Mouse (Mus musculus): ENCODE data around the gene Akap13.
"Not testable (repeated sequence)": the region's sequence is repeated elsewhere in the genome, so short reads cannot be mapped to it uniquely, and the experiment has no call there.

Gene Akap13

DNA sequence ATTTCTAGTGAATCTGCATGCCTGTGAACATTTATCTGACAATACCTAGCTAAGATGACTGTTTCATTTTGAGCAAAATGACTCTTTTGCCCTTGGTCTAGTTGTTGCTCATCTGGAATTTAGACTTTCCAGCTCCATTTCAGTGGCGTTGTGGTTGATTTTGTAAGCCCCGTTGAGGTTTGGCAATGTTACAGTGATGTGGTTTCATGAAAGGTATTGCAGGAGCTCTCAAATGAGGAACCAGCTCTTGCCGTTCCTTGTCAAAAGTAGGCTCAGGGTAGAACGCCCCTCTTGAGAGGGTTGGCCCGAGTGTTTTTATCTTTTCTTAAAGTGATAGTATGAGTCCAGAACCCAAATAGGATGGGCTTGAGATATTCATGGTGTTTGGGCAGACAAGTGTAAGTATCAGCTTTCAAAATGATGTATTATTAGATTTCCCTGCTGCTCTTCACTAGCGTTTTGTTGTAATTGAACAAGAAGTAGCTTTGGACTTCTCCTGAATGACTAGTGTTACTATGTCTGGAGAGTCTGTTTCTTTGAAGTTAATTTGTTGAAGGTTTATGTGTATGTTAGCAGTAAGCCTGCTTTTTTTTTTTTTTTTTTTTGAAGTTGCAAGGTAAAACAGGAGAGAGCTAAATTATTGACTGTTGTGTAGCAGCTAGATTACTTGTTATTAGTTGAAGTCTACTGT is 140.9 kb downstream of the Akap13 start:
- in situ Hi-C loops (cut with MseI, MboI): no loop called here

DNA sequence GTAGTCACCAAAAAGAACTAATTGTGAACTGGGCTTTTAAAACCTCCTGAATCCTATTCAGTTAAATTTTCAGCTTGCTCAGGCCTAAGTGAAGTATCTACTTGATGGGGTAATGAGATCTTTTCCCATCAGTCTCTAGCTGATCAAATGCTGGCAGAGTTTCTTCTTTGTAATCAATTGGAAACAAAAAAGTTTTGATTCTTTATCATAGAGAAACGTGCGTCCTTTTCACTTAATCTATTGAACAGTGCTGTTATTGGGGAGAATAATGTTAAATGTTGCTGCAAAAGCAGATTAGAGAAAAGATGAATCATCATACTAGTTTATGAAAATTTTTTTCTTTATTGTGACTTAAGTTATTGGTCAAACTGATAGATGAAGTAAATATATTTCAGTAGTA is 142.5 kb downstream of the Akap13 start:
- in situ Hi-C loops (cut with MseI, MboI): no loop called here

DNA sequence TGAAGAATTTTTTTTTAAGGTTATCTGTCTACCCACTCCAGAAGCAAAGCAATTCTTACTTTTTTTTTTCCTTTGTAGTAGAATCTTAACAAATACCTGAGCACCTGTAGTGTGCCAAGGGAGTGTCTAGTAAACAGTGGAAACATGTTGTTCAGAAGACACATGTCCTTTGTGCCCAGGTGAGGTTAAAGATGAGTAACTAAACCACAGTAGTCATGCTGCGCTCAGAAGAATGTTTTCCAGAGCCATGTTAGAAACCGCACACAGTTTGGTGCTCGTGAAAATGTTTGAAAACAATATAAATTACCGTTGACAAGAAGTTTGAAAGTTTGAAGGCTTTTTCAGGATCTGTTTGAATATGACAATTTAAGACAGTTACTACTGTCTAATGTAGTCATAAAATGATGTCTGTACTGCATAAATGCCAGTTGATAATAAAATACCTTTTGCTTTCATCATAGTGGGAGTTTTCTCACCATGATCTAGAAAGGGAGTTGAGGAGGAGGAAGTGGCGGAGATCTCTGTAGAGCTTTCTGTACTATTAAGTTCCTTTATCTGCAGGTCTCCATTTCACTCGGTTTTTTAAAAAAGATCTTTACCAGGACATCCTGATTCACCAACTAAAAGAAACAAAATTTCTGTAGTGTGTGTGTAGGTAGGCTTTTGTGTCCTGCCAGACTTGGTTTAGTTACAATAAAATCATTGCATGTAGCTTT is 145.2 kb downstream of the Akap13 start:
- in situ Hi-C loops (cut with MseI, MboI): no loop called here

DNA sequence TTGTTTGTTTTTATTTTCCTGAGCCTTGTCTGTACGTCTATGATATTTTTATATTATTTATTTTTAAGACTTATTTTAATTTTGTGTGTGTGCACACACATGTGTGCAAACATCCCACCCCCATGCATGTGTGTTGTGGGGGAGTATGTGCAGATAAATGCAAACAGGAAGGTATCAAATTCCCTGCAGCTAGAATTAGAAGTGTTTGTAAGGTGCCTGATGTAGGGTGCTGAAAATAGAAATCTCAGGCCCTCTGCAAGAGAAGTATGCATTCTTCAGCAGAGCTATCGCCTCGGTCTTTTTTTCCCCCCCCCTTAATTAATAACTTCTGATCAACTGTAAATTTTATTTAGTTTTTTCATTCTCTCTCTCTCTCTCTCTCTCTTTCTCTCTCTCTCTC is 151.9 kb downstream of the Akap13 start:
- in situ Hi-C loops (cut with MseI, MboI): no loop called here

DNA sequence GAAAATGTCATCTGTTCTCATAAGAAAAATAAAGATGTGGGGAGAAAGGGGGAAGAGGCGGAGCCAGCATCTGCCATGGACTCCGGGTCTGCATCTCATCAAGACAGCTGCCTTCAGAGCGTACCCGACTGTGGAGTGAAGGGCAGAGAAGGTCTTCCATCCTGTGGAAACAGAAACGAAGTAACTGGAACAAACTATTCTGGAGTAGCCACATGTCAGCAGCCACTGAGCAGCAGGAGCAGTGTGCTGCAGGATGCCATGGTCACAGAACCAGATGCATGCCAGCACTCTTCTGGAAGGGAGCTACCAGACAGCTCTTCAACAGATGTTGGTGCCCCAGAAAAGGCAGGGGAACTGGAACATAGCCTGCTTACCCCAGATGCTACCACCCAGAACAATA is 153.4 kb downstream of the Akap13 start:
- in situ Hi-C loops (cut with MseI, MboI): no loop called here

DNA sequence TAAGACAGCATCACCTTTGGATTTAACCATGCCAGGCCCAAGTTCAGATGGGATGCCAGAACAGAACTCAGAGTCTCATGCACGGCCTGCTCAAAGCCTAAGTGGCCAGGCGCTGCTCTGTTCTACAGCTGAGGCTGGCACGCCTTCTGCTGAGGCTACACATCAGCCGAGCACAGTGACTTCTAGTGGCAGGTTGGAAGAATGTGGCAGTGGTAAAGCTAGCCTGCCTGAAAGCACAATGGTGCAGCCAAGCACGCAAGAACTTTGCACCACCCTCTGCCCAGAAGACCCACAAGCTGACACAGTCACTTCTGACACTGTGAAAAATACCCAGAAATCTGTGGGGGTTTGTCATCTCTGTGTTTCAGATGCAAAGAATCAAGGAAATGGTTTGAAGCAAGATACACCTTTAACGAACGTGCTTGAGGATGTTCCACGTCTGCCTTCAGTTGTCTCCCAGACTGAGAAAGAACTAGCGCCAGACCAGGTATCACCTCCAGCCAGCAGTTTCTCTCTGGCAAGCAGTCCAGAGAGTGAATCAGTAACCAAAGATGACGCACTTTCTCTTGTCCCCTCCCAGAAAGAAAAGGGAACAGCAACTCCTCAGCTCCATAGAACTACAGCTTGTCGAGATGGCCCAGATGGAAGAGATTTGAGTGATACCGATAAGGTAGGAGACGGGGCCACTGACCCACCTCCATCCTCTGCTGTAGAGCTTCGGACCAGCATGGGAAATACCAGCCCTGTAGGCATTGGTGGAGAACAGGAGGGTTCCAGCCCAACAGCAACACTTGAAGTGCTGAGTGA is 154.3 kb downstream of the Akap13 start:
- in situ Hi-C loops (cut with MseI, MboI): no loop called here

DNA sequence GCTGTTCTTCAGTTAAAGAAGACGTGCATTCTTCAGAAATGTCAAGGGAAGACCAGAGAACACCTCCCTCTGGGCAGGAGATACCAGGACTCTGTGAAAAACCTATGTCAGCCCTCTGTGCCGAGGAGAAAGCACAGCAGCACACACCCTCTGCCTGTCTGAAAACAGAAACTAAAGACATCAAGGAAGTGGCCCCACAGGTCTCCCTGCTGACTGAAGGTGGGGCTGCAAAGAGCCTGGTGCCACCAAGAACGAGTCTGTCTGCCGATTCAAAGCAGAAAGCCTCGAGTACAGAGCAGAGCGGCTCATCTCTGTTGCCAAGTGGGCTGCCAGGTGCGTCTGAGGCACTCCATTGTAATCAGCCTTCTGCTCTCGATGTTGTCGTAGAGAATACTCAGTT is 155.1 kb downstream of the Akap13 start:
- in situ Hi-C loops (cut with MseI, MboI): no loop called here

DNA sequence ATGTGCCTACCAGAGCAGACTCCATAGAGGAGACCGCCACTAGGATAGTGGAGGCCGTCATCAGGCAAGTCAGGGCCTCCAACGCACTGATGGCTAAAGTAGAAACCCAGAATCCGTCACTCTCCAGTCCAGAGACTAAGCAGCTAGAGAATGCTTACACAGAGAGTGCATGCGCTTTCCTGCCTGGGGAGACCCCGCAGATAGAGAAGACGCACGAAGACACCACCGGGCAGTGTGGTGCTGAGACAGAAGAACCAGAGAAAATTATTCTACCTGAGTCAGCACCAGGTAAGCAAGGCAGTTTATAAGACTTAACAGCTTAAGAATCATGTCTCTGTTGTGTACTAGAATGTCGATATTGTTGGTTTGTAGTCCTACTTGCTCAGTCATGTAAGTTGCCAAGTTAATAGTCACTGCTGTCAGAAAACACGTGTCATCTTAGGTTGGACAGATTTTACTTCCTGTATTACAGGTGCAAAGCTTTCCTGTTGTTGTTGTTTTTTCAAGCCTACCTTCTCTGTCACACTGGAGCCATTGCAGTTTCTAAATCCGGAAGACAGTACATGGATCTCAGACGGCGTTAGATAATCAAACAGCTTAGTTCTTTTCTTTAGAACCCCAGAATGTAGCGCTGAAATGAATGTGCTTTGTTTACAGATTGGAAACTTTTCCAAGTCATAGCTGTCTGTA is 156.1 kb downstream of the Akap13 start:
- in situ Hi-C loops (cut with MseI, MboI): no loop called here

DNA sequence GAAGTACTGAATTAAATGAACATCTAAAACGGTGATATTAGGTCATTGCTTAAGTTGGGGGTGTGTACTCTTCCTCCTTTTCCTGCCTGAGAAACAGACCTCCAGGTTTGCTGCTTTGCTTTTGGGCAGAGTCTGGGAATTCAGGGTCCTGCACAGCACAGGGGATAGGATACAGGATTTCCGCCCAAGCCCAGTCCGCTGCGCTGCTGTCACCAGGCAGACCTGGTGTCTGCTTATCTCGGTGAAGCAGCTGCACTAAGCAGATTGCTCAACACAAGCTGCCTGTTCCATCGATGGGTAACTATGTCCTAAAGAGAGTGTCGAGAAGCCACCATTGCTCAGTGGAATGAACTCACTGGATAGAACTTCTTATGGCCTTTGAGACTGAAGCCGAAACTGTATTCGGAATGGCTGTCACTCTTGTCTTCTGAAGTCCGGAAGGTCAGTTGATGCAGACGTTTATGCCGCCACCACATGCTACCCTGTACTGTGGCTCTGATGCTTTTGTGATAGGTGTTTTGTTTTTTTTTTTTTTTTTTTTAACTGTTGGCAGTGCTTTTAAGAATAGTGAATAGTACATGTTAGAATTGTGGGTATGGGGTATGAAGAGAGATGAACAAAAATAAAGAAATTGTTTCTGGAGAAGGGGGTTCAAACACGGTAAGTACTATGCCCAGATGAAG is 156.8 kb downstream of the Akap13 start:
- in situ Hi-C loops (cut with MseI, MboI): no loop called here

DNA sequence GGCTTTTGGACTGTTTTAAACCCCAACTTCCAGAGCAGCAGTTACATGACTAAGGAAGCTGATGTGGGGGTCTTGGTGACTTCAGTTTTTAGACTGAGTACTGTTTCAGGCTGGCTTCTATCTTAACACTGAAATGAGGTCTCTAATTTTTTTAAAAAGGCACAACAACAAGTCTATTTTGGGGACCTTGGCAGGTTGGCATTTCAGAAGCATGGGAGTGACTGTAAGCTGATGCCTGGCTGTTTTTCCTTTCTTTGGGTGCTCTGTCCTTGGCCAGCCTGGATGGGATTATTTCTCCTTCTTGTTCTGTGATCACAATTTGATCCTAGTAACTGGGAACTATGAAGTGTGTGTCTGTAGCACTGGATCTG is 157.3 kb downstream of the Akap13 start:
- in situ Hi-C loops (cut with MseI, MboI): no loop called here

DNA sequence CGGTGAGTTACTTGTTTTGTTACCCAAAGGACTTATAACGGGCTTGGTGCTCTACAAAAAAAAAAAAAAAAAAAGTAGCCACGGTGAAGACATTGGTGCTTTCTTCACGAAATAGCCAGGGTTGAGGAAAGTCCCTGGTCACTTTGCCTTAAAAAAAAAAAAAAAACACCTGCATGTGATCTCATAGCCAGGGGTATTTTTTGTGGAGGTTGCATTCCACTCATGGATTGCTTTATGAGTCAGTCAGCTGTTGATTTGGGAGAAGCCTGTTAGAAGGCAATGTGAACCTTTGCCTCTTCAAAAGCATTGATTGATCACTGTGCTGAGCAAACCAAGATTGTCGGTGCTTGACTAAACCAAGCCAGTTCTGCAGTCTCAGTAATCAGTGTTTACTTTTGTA is 157.9 kb downstream of the Akap13 start:
- in situ Hi-C loops (cut with MseI, MboI): no loop called here

DNA sequence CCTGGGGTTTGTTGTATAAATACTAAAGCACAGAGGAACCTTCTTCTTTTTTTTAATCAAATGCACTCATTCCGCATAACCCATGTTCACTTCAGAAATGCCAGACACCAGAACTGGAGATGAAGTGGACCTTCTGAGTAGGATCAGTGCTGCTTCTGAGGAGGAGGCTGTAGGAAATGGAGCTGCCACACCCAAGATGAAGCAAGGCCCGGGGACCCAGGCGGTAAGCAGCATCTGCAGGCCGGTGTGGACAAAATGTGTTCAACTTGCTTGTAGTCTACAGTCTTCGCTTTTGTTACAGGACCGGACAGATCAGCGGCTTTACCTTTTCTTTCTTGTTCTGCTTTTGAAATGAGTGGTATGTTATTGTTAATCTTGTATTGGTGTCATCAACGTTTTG is 159.5 kb downstream of the Akap13 start:
- in situ Hi-C loops (cut with MseI, MboI): no loop called here

DNA sequence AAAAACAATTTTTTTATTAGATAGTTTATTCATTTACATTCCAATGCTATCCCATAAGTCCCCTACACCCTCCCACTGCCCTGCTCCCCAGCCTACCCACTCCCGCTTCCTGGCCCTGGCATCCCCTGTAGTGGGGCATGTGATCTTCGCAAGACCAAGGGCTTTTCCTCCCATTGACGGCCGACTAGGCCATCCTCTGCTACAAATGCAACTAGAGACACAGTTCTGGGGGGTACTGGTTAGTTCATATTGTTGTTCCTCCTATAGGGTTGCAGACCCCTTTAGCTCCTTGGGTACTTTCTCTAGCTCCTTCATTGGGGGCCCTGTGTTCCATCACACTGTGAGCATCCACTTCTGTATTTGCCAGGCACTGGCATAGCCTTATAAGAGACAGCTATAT is 161.9 kb downstream of the Akap13 start:
- in situ Hi-C loops (cut with MseI, MboI): not testable (repeated sequence)

DNA sequence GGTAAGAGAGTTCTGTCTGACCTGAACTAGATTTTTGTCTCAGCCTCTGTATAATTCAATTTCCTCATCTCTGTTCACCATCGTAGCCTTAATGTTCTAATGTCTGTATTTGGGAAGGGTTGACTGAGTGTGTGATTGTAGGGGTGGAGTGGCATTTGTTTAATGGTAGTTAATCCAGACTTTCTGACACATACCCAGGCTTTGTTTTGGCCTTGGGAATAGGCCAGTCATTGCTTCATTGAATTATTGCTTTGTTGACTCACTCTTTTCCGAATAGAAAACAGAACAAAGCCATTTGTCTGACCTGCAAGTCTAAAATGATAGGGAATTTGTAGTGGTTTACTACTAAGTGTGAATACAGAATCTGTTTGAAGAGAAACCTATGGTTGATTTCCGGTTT is 163.4 kb downstream of the Akap13 start:
- in situ Hi-C loops (cut with MseI, MboI): no loop called here

DNA sequence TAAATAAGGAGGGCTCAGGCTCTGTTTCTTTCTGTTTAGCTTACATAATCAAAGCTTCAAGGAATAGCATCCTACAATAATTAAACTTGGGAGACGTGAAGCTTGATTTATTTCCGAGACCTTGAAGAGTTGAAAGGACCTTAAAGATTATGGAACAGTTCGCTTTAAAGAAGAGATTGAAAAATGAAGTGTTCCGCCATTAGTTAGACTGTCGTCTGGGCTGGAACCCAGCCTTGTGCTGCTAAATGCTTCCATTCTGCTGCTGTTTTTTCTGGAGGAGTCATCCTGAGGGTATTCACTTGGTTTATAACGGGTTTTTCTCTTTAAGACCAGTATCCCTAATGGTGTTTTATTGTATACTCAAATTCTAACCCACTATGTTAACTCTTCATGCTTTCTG is 164.5 kb downstream of the Akap13 start:
- in situ Hi-C loops (cut with MseI, MboI): no loop called here

DNA sequence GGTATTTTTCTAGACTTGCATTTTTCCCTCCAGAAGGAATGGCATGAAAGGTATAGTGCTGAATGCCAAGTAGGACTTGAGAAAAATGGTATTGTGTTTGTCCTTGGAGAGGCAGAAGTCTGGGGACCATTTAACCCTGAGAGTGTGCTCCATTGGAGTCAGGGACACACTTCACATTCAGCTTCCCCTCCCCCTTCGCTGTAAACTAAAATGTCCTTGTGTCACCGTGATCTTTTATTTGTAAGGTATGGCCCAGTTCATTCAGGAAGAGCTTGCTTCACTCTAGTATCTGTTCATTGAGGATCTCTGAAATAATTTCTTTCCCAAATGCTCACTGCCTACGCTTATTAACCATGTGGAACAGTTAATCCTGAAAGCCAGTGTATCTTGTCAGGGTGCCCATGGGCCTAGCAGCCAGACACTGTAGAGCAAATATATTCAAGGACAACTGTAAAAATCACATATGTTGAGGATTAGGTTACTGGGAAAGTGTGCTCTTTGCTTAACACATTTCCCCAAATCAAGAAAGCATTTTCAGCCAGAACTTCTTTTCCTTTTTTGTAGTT is 165.1 kb downstream of the Akap13 start:
- in situ Hi-C loops (cut with MseI, MboI): no loop called here

DNA sequence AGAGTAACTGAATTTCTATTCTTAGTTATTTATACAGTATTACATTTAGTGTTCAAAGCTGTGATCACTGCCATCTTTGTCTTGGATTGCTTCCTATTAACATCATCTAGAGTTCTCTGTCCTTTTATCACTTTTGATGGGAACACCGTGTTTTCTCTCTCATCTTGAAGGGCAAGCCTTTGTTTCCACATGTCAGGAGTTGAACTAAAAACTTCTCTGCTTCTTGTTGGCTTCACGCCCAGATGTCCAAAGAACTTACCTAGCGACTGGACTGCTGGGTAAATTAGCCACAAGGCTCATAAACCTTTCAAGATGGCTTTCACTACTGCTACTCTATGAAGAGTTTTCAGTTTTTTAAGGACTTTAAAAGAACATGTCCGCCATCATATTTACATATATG is 165.6 kb downstream of the Akap13 start:
- in situ Hi-C loops (cut with MseI, MboI): no loop called here

DNA sequence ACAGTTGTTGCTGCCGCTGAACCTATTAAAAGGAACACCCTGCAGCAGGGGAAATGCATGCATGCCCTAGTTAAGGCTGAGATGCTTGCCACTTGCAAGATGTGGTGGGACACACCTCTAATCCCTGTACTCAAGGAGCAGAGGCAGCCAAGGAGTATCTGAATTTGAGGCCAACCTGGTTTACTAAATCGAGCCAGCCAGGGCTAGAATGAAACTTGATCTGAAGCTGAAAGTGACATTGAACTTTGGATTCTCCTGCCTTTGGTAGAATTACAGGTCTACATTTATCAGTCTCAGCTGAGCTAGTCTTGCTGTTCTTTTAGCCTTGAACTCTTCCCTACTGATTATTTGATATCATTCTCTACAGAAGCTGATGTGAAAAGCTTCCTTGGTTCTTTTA is 172.5 kb downstream of the Akap13 start:
- in situ Hi-C loops (cut with MseI, MboI): no loop called here

DNA sequence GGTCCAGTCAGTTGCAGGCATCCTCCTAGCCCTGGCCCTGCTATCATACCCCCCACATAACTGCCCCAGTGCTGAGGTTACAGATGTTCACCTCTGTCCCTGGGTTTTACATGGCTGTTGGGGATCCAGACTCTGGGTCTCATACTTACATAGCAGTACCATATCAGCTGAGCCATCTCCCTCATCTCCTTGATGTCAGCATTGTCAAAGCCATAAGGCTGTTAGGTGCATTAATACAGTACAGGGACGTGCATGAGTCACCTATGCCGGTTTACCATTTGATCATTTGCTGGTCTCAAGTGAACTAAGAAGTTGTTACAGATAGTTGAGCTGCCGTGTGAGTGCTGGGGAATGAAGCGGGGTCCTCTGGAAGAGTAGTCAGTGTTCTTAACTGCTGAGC is 174.3 kb downstream of the Akap13 start:
- in situ Hi-C loops (cut with MseI, MboI): no loop called here

DNA sequence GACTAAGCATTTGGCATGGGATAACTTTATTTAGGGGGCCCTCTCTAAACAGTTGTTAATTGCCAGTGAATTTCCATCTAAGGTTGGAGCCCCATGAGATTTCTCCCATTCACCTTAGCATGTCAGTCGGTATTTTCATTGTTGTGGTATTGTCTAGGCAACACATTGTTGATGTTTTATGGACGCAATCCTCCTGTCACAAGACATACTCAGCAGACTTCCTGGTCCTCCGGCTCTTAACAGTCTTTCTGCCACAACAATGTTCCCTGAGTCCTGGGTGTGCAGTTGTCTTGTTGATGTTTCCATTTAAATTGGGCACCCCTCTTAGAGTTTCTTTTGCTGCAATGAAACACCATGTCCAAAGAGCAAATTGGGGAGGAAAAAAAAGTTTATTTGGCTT is 177.6 kb downstream of the Akap13 start:
- in situ Hi-C loops (cut with MseI, MboI): no loop called here

DNA sequence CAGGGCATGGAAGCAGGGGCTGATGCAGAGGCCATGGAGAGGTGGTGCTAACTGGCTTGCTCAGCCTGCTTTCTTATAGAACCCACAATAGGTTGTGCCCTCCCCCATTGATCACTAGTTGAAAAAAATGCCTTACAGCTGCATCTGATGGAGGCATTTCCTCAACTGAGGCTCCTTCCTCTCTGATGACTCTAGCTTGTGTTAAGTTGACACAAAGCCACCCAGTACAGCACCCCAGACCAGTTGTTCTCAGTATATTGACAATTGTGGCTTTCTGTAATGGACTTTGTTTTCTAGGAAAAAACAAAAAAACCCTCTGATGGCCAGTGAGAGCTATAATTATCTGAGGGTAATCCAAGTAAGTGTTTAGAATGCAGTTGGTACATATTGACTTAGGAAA is 178.1 kb downstream of the Akap13 start:
- in situ Hi-C loops (cut with MseI, MboI): no loop called here

All from mouse trophoblast stem cell (cell line).